ENCODE assay signal across 14 mouse cellular contexts in the genomic region with DNA sequence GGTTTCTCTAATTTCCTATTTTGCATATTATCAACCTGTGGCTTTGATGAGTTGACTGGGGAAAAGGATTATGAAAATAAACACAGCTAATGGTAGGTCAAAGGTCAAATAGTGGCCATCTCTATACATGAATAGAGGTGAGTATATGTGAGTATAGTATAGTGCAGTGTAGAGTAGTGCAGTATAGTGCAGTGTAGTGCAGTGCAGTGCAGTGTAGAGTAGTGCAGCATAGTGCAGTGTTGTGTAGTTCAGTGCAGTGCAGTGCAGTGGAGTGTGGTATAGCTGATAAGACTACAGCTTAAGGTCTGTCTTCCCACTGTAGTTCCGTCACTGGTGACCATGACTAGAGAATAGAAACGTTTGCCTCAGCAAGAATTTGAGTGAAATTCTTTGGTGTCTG.
"Had no signal": no experiment of that assay in that cellular context is flagged by ENCODE, and none has a peak within 500 bp of the region (broad histone marks: within the 10 kb centered on the region; RNA-seq: fewer than 3 reads in every experiment).

No protein-coding gene starts in this region.

- H3K9me3 ChIP-seq: kidney, embryonic 15.5 days; limb, embryonic 15.5 days; liver, embryonic 12.5 days had no signal

- H3K27ac ChIP-seq: kidney, embryonic 15.5 days; limb, embryonic 15.5 days; liver, embryonic 12.5 days had no signal

- DNase-seq: kidney, adult 2 months; kidney, postnatal 25 days; layer of hippocampus, adult 9-11 months; layer of hippocampus, postnatal 36 days; lung, postnatal 10 days; lung, postnatal 4 days; right cerebral cortex, adult 18-20 months; right cerebral cortex, postnatal 25 days; thymus, postnatal 36 days had no signal

- H3K9ac ChIP-seq: kidney, embryonic 15.5 days; limb, embryonic 15.5 days; liver, embryonic 12.5 days; lung, embryonic 14.5 days had no signal

- H3K4me1 ChIP-seq: kidney, embryonic 15.5 days; liver, embryonic 12.5 days had no signal

- ATAC-seq: intestine, embryonic 16.5 days; liver, embryonic 12.5 days had no signal

- H3K27me3 ChIP-seq: kidney, embryonic 15.5 days; limb, embryonic 15.5 days; liver, embryonic 12.5 days had no signal

- H3K4me2 ChIP-seq: kidney, embryonic 15.5 days; limb, embryonic 15.5 days; liver, embryonic 12.5 days; lung, embryonic 14.5 days had no signal

- H3K36me3 ChIP-seq: kidney, embryonic 15.5 days; limb, embryonic 15.5 days; liver, embryonic 12.5 days had no signal

- H3K4me3 ChIP-seq: kidney, embryonic 15.5 days; limb, embryonic 15.5 days; liver, embryonic 12.5 days had no signal
